43 mouse cellular contexts compared by ENCODE assay signal in genomic region chr7:45449974-45450373, GRCm38 (mm10). TPM values are rescaled to one million over a fixed set of nuclear protein-coding genes. Genes with fewer than 3 reads are reported as not detected.
"Had no signal": no experiment of that assay in that cellular context is flagged by ENCODE, and none has a peak within 500 bp of the region (broad histone marks: within the 10 kb centered on the region; RNA-seq: fewer than 3 reads in every experiment).

No protein-coding gene starts in this region.

- H3K4me1 ChIP-seq: hindbrain, embryonic 12.5 days; hindbrain, embryonic 13.5 days; hindbrain, embryonic 15.5 days; intestine, embryonic 15.5 days had no signal

- H3K27me3 ChIP-seq: heart, embryonic 13.5 days; heart, embryonic 15.5 days; hindbrain, embryonic 12.5 days; hindbrain, embryonic 13.5 days; hindbrain, embryonic 15.5 days; intestine, embryonic 15.5 days; kidney, embryonic 15.5 days had no signal

- H3K4me2 ChIP-seq: heart, embryonic 11.5 days; heart, embryonic 13.5 days; heart, embryonic 15.5 days; hindbrain, embryonic 12.5 days; hindbrain, embryonic 13.5 days; hindbrain, embryonic 14.5 days; hindbrain, embryonic 15.5 days; intestine, embryonic 15.5 days; kidney, embryonic 15.5 days had no signal

- H3K9me3 ChIP-seq: heart, embryonic 10.5 days; heart, embryonic 13.5 days; heart, embryonic 15.5 days; hindbrain, embryonic 10.5 days; hindbrain, embryonic 12.5 days; hindbrain, embryonic 13.5 days; hindbrain, embryonic 15.5 days; intestine, embryonic 15.5 days; kidney, embryonic 15.5 days had no signal

- H3K4me3 ChIP-seq: heart, embryonic 10.5 days; heart, embryonic 13.5 days; heart, embryonic 15.5 days; hindbrain, embryonic 10.5 days; hindbrain, embryonic 12.5 days; hindbrain, embryonic 13.5 days; hindbrain, embryonic 15.5 days; intestine, embryonic 15.5 days; kidney, embryonic 15.5 days; layer of hippocampus, adult 2 months had no signal

- DNase-seq: heart, postnatal 10 days; heart, postnatal 14 days; heart, postnatal 36 days; heart, postnatal 4 days; kidney, adult 11 months; kidney, adult 18-20 months; kidney, adult 2 months; kidney, adult 8-10 months; kidney, adult 9 months; kidney, postnatal 10 days; kidney, postnatal 14 days; kidney, postnatal 25 days; kidney, postnatal 36 days; kidney, postnatal 4 days; layer of hippocampus, adult 9-11 months; layer of hippocampus, postnatal 36 days had no signal

- ATAC-seq: hindbrain, embryonic 16.5 days; hindbrain, postnatal 0 days; inflammation-experienced regulatory T-cells, adult 6 months; intestine, embryonic 15.5 days; intestine, embryonic 16.5 days; intestine, postnatal 0 days had no signal

- H3K9ac ChIP-seq: heart, embryonic 13.5 days; heart, embryonic 15.5 days; hindbrain, embryonic 12.5 days; hindbrain, embryonic 13.5 days; hindbrain, embryonic 14.5 days; hindbrain, embryonic 15.5 days; intestine, embryonic 15.5 days; kidney, embryonic 15.5 days had no signal

- H3K27ac ChIP-seq: heart, embryonic 10.5 days; heart, embryonic 13.5 days; heart, embryonic 15.5 days; hindbrain, embryonic 10.5 days; hindbrain, embryonic 12.5 days; hindbrain, embryonic 13.5 days; hindbrain, embryonic 14.5 days; hindbrain, embryonic 15.5 days; hindbrain, postnatal 0 days; intestine, embryonic 15.5 days; kidney, embryonic 15.5 days; kidney, postnatal 0 days; layer of hippocampus, adult 2 months had no signal

RNA-seq across cellular contexts. Expression of gene Lhb, which starts 29.4 kb away (rescaled TPM):
- total RNA-seq: heart, postnatal 10 days; heart, postnatal 14 days; heart, postnatal 25 days; heart, postnatal 36 days; heart, postnatal 4 days; hematopoietic stem cell, adult 5-6 weeks; hindbrain, postnatal 0 days; layer of hippocampus, adult 2 months; layer of hippocampus, postnatal 36 days; left cerebral cortex, adult 18-20 months had no signal
- polyA plus RNA-seq: heart, embryonic 10.5 days; heart, embryonic 13.5 days; heart, embryonic 14.5 days; heart, embryonic 15.5 days; heart, postnatal 0 days; hindbrain, embryonic 11.5 days; inflammation-experienced regulatory T-cells, adult 6 months; intestine, embryonic 16.5 days; intestine, postnatal 0 days; kidney, adult 2 months; kidney, embryonic 14.5 days; kidney, embryonic 15.5 days; kidney, embryonic 16.5 days; kidney, postnatal 0 days; large intestine, adult 2 months had no signal
